Mouse (Mus musculus) cerebellum, postnatal 14 days (tissue): ENCODE measurements around the gene Epha2.

Experiments
- DNase-seq, 2 experiments: peaks; one replicate each; pipeline ENCODE4 v3.0.0; 2021; ENCODE audit warnings: mixed read lengths in 2 of 2

Gene Epha2

GRCm38 (mm10) chr4:141306057-141306456 lies 5.0 kb downstream of the Epha2 start:
- DNase-seq: no peak

DNA sequence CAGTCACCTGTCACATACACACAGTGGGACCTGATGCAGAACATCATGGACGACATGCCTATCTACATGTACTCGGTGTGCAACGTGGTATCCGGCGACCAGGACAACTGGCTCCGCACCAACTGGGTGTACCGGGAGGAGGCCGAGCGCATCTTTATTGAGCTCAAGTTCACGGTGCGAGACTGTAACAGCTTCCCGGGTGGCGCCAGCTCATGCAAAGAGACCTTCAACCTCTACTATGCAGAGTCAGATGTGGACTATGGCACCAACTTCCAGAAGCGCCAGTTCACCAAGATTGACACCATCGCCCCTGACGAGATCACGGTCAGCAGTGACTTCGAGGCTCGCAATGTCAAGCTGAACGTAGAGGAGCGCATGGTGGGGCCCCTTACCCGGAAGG lies 7.3 kb downstream of the Epha2 start:
- DNase-seq: no peak

DNA sequence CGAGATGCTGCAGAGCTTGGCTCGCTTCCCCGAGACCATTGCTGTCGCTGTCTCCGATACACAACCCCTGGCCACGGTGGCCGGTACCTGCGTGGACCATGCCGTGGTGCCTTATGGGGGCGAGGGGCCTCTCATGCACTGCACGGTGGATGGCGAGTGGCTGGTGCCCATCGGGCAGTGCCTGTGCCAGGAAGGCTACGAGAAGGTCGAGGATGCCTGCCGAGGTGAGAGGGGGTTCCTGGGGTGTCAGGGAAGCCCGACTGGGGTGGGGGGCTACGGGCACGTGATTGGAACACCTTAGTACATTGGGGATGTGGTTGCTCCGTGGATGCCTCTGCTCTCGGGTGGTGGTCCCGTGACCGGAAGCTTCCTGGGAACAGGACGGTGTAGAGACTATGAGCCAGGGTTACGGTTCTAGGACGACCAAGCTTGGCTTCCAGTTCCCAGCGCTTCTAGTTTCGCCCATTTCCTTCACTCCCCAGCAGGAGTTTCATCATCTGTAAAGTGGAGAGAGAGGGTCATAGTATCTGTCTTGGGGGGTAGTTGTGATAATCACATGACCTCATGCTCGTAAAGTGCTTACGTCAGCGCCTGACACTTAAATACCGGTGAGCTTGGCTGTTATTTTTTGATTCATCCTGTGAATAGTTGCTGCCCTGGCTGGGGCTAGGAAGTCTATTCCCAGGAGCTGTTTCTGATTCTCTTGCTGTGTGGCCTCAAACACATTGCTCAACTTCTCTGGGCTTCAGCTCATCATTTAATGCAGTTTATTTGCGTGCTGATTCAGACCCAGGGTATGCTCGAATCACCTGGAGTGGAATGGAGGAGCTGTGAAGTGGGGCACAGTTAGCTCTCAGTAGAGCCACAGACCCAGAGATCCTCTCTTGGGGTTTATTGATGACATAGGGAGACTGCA lies 8.1 kb downstream of the Epha2 start:
- no peak for DNase-seq

DNA sequence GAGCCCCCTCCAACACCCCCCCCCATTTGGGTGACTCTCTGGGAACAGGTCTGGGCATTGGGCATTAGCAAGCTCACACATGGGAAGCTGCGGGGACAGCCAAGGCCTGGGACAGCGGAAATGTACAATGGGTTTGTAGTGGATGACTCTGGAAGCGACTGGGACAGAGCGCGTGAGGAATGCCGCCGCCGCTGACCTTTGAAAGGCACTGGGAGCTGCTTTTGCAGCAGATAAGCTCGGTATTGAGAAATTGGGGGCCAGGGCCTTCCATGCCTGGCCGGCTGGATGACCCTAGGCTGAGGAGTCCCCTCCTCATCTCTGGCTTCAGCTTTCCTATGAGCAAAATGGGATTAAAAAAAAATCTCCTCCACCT lies 8.7 kb downstream of the Epha2 start:
- no peak for DNase-seq

DNA sequence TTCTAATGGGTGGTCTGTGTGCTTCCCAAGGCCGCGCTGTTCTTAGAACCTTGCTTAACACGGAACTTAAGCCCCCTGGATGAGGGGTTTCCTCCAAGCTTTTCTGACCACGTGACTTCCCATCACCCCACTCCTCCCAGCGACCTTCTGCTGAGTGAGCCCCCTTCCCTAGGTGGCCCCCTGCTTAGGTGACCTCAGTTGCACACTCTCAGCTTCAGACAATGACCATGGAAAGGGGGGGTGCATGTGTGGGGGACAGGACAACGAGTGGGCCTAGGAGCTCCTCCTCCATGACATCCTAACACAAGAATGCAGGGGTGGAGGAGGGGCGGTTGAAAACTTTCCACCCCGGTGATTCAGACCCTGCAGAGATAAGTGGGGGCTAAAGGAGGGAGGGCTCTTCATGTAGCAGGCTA lies 9.2 kb downstream of the Epha2 start:
- no peak for DNase-seq

DNA sequence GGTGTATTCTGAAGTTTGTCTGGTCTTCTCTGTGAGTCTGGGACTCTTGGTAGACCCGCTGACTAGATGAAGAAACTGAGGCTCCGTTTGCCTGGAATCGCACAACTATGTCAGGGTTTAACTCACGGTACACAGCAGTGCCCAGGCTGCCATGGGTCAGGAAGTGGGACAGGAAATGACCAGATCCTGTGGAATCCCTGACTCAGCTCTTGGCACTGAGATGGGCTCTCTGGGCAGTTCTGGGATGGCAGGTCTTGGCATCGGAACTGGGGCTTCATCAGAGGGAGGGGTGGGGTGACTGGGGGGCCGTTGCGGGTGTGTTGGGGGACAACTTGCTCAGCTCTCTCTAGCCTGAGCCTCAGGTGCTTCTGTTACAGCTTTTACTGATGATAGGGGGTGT lies 10.0 kb downstream of the Epha2 start:
- no peak for DNase-seq

GRCm38 (mm10) chr4:141311506-141311905 lies 10.5 kb downstream of the Epha2 start:
- no peak for DNase-seq

- no peak for DNase-seq
Measured at GRCm38 (mm10) chr4:141311908-141312307, 10.9 kb downstream of the Epha2 start.

GRCm38 (mm10) chr4:141312513-141313131 lies 11.6 kb downstream of the Epha2 start:
- no peak for DNase-seq

DNA sequence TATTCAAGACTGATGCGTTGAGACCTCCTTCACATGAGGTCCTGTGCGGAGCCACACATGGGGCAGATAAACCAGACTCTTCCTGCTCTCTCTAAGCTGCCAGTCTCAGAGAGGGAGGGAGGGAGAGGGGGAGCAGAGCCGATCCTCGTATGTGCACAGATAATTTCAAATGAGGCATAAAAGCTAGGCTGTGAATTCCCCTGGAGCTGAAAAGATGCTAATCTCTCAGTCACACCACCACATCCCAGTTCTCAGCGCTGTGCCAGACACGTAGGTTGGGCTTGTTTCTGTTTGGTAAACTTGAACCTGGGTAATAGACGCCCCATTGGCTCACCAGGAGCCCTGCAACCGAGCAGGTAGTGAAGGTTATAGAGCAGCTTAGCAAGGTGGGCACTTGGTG lies 12.4 kb downstream of the Epha2 start:
- DNase-seq: no peak

DNA sequence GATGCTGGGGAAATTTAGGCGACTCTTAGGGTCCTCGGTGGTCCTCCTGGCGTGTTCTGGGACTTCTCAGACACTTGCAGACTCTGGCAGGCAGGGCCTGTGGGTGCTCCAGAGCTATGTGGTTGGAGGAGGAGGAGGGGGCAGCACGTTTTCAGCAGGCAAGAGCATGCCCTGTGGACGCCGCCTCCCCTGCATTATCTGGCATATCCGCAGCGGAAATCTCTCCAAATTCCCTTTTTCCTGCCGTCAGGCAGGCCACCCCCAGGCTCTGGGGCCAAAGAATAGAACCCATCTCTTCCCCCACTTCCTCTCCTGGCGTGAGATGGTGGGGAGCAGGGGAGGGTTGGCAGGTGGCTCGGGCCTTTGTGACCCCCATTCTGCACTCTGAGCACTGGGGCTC lies 12.9 kb downstream of the Epha2 start:
- DNase-seq: no peak

DNA sequence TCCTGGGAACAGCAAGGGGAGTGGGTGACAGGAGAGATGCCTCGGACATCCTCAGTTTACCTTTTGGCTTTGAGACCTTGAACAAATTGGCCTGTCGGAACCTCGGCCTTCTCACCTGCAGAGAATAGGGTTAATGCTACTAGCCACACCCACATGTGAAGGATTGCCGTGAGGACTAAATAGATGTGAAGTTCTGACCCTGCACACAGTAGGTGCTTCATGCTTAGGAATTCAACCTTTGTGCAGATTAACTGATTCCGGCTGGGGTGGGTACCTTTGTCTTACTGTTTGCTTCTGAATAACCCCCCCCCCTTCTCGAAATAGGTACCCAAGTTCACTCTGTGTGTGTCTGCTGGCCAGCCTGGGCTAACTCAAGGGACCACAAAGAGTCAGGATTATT lies 13.7 kb downstream of the Epha2 start:
- no peak for DNase-seq

DNA sequence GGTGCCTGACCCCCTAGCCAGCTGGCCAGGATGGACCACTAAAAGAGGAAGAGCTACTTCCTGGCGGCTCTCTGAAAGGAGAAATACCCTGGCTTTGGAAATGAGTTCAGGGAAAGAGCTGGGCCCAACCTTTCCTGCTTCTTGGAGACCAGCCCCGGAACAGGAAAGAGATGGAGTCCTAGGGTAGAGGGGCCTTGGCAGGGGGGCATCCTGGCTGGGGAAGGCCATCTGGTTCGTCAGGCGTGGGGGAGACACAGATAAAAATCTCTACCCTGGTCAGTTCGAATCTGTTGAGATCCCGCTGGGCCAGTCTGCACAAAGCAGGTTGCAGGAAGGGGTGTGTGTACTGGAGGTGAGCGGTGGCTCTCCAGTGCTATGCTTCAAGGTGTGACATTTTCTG lies 15.0 kb downstream of the Epha2 start:
- DNase-seq: peak; percentile 62

GRCm38 (mm10) chr4:141316498-141317180 lies 15.6 kb downstream of the Epha2 start:
- DNase-seq: peak; percentile 36 to 49

GRCm38 (mm10) chr4:141317914-141318313 lies 16.9 kb downstream of the Epha2 start:
- DNase-seq: no peak

- DNase-seq: no peak
Measured at GRCm38 (mm10) chr4:141322526-141322925, 21.5 kb downstream of the Epha2 start.

DNA sequence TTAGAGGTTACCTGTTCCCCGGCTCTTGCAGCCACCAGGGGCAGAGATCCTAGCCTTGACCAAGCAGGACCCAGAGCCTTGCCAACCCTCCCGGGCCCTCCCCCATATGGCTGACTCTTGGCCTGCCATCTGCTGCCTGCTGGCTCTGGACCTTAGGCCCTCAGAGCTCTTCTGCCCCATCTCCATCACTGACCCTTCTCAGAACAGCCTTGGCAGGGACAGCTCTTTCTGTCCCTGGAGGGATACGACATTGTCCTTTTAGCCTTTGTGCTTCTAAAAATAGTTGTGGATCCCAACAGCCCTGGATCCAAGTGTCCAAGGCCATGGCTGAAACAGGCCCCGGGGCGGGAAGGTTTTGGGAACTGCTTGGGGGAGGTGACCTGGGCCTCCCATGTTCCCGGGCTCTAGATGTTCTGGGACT lies 23.7 kb downstream of the Epha2 start:
- DNase-seq: peak; percentile 56 to 65

DNA sequence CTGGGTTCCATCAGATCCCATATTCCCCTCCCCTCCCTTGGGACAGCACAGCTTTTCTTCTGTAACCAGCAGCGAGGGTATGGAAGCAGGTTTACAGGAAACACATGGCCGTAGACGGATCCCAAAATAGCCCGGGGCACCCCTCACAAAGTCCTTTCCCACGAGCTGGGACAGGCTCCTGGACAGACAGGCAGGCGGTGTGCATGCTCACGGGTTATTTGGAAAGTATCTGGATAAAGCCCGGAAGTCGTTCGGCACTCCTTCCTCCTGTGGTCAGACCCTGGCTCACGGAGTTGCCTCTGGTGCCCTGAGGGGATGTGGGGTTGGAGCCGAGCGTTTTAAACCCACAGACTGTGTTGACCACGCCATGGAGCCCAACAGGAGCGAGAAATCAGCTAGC lies 24.6 kb downstream of the Epha2 start:
- DNase-seq: no peak

DNA sequence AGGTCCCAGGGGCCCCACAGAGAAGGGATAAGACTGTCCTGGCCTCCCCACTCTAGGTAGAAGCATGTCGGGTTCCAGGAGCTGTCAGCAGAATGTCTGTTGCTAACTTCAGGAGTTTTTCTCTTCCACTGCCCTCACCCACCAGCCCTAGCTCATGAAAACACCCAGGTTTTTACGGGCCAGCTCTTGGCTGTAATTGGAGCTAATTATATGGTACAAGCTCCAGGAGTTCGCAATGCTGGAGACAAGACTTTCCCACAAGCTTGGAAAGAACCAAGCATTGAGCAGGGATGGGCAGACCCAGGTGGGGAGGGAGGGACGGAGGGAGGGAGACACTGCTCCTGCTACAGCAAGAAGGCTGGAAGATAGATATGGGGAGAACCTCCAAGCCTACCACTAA lies 26.0 kb downstream of the Epha2 start:
- no peak for DNase-seq

GRCm38 (mm10) chr4:141328742-141329141 lies 27.7 kb downstream of the Epha2 start:
- DNase-seq: no peak

GRCm38 (mm10) chr4:141329968-141330367 lies 28.9 kb downstream of the Epha2 start:
- no peak for DNase-seq

DNA sequence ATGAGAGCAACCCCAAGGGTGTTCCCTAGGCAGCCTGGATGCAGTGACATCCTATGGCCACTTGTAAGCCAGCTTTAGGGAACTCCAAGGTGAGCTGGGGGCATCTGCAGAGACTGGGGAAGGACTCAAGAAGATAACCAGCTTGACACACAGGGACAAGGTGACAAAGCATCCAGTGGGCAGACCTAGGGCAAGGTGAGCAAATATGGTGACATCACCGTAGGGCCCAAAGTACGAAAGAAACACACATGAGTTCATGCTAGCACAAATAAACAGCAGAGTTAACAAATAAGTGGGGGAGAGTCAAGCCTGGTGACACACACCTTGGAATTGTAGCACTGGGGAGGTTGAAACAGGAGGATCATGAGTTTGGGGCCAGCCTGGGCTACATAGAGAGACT lies 30.4 kb downstream of the Epha2 start:
- no peak for DNase-seq

DNA sequence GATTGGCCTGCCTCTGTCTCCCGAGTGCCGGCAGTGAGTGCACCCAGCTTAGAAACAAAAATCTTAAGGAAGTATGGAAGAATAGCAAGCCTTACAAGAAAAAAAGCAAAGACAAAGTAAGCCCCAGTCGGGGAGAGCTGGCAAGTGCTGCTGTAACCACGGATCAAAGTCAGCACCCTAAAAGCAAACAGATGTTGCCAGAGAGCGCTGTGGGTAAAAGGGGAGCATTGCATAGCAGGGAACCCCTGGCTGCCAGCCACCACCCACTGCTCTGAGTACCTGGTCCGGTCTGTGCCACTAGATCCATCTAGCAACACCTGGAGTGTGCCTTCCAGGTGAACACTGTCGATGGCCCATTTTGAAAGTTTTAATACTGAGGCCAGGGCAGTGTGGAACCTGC lies 31.2 kb downstream of the Epha2 start:
- no peak for DNase-seq

- DNase-seq: no peak
Measured at GRCm38 (mm10) chr4:141334695-141335094, 33.7 kb downstream of the Epha2 start.
